ENCODE assay signal across 18 mouse cellular contexts in the genomic region with DNA sequence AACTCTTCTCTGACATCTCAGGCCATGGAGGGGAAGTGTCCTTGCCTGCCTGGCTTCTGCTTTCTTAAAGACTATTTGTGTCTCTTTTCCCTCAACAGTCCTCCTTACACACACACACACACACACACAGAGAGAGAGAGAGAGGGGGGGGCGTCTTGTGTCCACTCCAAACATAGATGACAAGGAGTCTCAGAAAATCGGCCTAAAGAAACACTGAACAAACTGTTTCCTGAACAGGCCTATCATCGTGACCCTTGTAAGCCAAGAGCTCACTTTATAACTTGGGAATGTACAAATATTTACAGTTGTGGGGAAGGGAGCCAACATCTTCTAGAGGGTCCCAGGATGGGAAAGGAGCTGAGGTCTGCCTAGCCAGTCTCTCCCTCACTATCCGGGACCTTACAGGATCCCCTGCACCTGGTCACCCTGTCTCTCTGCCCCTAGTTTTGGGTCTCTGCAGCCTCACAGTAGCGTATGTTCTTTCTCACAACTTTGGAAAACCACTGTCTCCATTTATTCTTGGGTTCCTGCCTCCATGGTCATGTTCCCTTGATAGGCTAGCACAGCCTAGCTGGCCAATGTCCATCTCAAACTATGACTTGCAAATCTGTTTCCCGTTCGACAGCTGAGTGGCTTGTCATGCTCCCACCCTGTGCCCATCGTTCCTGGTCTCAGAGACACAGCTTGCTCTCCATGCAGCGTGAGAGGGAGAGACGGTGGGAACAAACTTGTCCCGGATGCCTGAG.
DNase-seq lines count a peak whose midpoint lies in the region; ATAC-seq and TF ChIP-seq lines count a peak whose summit lies in the region.
"Had no signal": no experiment of that assay in that cellular context is flagged by ENCODE, and none has a peak within 500 bp of the region (broad histone marks: within the 10 kb centered on the region; RNA-seq: fewer than 3 reads in every experiment).

No protein-coding gene starts in this region.

- DNase-seq in heart, adult 18-20 months: peak; percentile 42 to 61
- DNase-seq in heart, postnatal 25 days (ENCODE audit: low spot score): no peak
- peak; percentile 38 for DNase-seq in kidney, postnatal 14 days
- DNase-seq in kidney, adult 8-10 months: no peak
- DNase-seq in thymus, postnatal 10 days (ENCODE audit: low spot score in 2 of 2): no peak
- DNase-seq: adrenal gland, adult 8-10 months; cerebellum, postnatal 10 days; gastrocnemius, postnatal 10 days; left cerebral cortex, postnatal 4 days; midbrain, embryonic 14.5 days; thymus, adult 18-20 months had no signal

- intact Hi-C loops in heart, postnatal 25 days (cut with DNase I): no loop called here

- H3K27me3 ChIP-seq in intestine, embryonic 15.5 days (replicated peaks): no peaks in the 10 kb centered on the region
- H3K27me3 ChIP-seq in small intestine, adult 2 months (ENCODE audit: control insufficient read depth, insufficient read depth, low read length): no peaks in the 10 kb centered on the region
- H3K27me3 ChIP-seq in midbrain, embryonic 16.5 days (ENCODE audit: control insufficient read depth, insufficient read depth, low read depth, low read length): no peaks in the 10 kb centered on the region
- H3K27me3 ChIP-seq: neural tube, embryonic 13.5 days had no signal

- no peaks in the 10 kb centered on the region for H3K36me3 ChIP-seq in intestine, embryonic 15.5 days
- no peaks in the 10 kb centered on the region for H3K36me3 ChIP-seq in small intestine, adult 2 months (ENCODE audit: control insufficient read depth, insufficient read depth, low read length)
- H3K36me3 ChIP-seq in midbrain, embryonic 16.5 days (ENCODE audit: control insufficient read depth, insufficient read depth, low read length): no peaks in the 10 kb centered on the region
- H3K36me3 ChIP-seq: embryonic facial prominence, embryonic 13.5 days; hindbrain, embryonic 13.5 days; neural tube, embryonic 13.5 days had no signal

- TF ChIP-seq POLR2A in small intestine, adult 2 months (IDR thresholded peaks at IDR 0.05; ENCODE audit: low read depth, low read length): no peak

- peak; percentile 60 for ATAC-seq in intestine, embryonic 15.5 days
- no peak for ATAC-seq in midbrain, embryonic 16.5 days
- ATAC-seq: forebrain, embryonic 13.5 days had no signal

- TF ChIP-seq CTCF in small intestine, adult 2 months (IDR thresholded peaks at IDR 0.05; ENCODE audit: extremely low read depth, insufficient read length, insufficient replicate concordance, low read depth, low read length): no peak

- no peaks in the 10 kb centered on the region for H3K9me3 ChIP-seq in intestine, embryonic 15.5 days
- H3K9me3 ChIP-seq in midbrain, embryonic 16.5 days (replicated peaks; ENCODE audit: control insufficient read depth, low read length, poor library complexity, severe bottlenecking): no peaks in the 10 kb centered on the region
- H3K9me3 ChIP-seq: embryonic facial prominence, embryonic 13.5 days; forebrain, embryonic 13.5 days; hindbrain, embryonic 13.5 days; neural tube, embryonic 13.5 days had no signal

- 0 out of 2 replicates have a peak overlapping the region, but pooled peaks have one; percentile 12 for H3K4me2 ChIP-seq in intestine, embryonic 15.5 days (replicated peaks)
- H3K4me2 ChIP-seq in midbrain, embryonic 16.5 days (ENCODE audit: low read length): no peak overlapping the region
- H3K4me2 ChIP-seq: embryonic facial prominence, embryonic 13.5 days; forebrain, embryonic 13.5 days; hindbrain, embryonic 13.5 days; neural tube, embryonic 13.5 days had no signal

- WGBS in intestine, embryonic 15.5 days: 37% methylated on average over 11 of the region's 11 CpGs
- 62% methylated on average over 11 of the region's 11 CpGs for WGBS in small intestine, adult 2 months
- WGBS in midbrain, embryonic 16.5 days: 82% methylated on average over 11 of the region's 11 CpGs

- no peak overlapping the region for H3K9ac ChIP-seq in intestine, embryonic 15.5 days
- H3K9ac ChIP-seq in midbrain, embryonic 16.5 days (ENCODE audit: low read depth, low read length): no peak overlapping the region
- H3K9ac ChIP-seq: embryonic facial prominence, embryonic 13.5 days; forebrain, embryonic 13.5 days; hindbrain, embryonic 13.5 days; neural tube, embryonic 13.5 days had no signal

- peaks cover 45% of the 10 kb centered on the region for H3K4me1 ChIP-seq in intestine, embryonic 15.5 days (replicated peaks)
- no peaks in the 10 kb centered on the region; the same call in 1 of the 2 replicates for H3K4me1 ChIP-seq in small intestine, adult 2 months (ENCODE audit: control insufficient read depth, insufficient read depth, insufficient read length, low read length)
- H3K4me1 ChIP-seq in midbrain, embryonic 16.5 days (ENCODE audit: control insufficient read depth, insufficient read depth, low read length): peaks cover 17% of the 10 kb centered on the region

- no peak overlapping the region for H3K4me3 ChIP-seq in intestine, embryonic 15.5 days (replicated peaks)
- no peak overlapping the region for H3K4me3 ChIP-seq in small intestine, adult 2 months (ENCODE audit: low read depth, low read length)
- no peak overlapping the region for H3K4me3 ChIP-seq in midbrain, embryonic 16.5 days (ENCODE audit: low read depth, low read length)
- H3K4me3 ChIP-seq: embryonic facial prominence, embryonic 13.5 days; forebrain, embryonic 13.5 days; hindbrain, embryonic 13.5 days; neural tube, embryonic 13.5 days had no signal

- peak overlapping the region; percentile 72 for H3K27ac ChIP-seq in intestine, embryonic 15.5 days
- peak overlapping the region; percentile 35 for H3K27ac ChIP-seq in small intestine, adult 2 months (ENCODE audit: insufficient read depth, low read depth, low read length)
- H3K27ac ChIP-seq in midbrain, embryonic 16.5 days (ENCODE audit: low read length): no peak overlapping the region
- H3K27ac ChIP-seq: embryonic facial prominence, embryonic 13.5 days; forebrain, embryonic 13.5 days; hindbrain, embryonic 13.5 days; neural tube, embryonic 13.5 days had no signal

Comparison
In these comparisons a context has a peak if more than half of its experiments do, and no peak if none do; other contexts are left out.
1. DNase-seq: peak in heart, adult 18-20 months (2 of 2) and kidney, postnatal 14 days (single experiment); none in heart, postnatal 25 days (single experiment), kidney, adult 8-10 months (0 of 2) and thymus, postnatal 10 days (0 of 2).